Mouse (Mus musculus): Measurements from ENCODE around the gene Pdyn. TPM values are rescaled to one million over a fixed set of nuclear protein-coding genes. Genes with fewer than 3 reads are reported as not detected.

Pdyn gene
- total RNA-seq, 2 experiments from 2014 or later, result not detected

- DNase-seq (ENCODE audit: low spot score in 2 of 2), result no peak
Observed at GRCm38 (mm10) chr2:129654233-129654950, 45.3 kb downstream of the Pdyn start.

GRCm38 (mm10) chr2:129653632-129654031 lies 46.0 kb downstream of the Pdyn start:
- no peak for DNase-seq (ENCODE audit: low spot score in 2 of 2)

DNA sequence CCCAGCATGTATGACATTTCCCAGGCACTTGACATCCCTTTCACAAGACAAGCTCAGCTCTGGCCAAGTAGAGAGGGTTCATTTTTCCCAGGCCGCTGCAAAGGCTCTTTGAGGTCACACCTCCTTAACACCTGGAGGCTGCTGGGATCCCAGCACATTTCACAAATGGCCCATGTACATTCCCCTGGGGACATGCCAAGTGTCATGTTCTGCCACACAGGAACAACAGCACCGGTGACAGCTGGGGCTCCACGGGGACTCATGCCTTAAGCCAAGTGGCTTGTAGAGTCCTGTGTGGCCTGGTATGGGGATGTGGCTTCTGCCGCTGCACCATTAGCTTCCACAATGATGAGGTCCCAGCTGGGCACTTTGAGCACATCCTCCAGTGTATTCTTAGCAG lies 47.0 kb downstream of the Pdyn start:
- no peak for DNase-seq (ENCODE audit: low spot score in 2 of 2)

Other genes starting within 250 kb of the Pdyn start
- gene F830045P16Rik, start 163.2 kb downstream of the Pdyn start, total RNA-seq (2021), result under 1 TPM in 1 of 2 experiments, not detected in 1; 0.18 TPM
- gene Sirpa, start 107.0 kb downstream of the Pdyn start, total RNA-seq (2021), result 10 to 100 TPM; 43.1 to 46.2 TPM
- gene Stk35, start 100.7 kb upstream of the Pdyn start, total RNA-seq (2021), result 10 to 100 TPM; 11.5 to 11.9 TPM

Measured in gastrocnemius, postnatal 4 days (tissue).